Mouse (Mus musculus) bone marrow macrophage, adult 2 months (primary cell): Measurements from ENCODE around the gene Ncam2.

Experiments
- CTCF ChIP-seq: IDR thresholded peaks from 2 replicates; pipeline ENCODE4 v1.5.1; 2012; ENCODE audit warnings: low read depth, mild to moderate bottlenecking, low read length, moderate library complexity
- POLR2A ChIP-seq: IDR thresholded peaks from 2 replicates; pipeline ENCODE4 v1.6.1; 2012; ENCODE audit warnings: mild to moderate bottlenecking, low read depth, low read length, borderline replicate concordance

DNA sequence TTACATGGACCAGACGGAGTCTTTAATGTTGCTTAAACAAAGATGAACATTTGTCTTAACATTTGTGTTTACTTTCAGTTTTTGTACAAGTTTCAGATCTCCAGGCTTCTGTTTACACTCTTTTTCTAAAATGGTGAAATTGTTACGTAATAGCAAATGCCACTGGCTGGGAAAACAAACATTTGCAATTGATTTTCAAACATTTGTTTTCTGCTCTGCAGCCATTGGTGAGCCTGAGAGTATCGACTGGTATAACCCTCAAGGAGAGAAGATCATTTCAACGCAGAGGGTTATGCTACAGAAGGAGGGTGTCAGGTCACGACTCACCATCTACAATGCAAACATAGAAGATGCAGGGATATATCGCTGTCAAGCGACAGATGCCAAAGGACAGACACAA, 234.1 kb downstream of the Ncam2 start:
- TF ChIP-seq POLR2A = no peak
- TF ChIP-seq CTCF = no peak
